Mouse (Mus musculus) stomach, embryonic 14.5 days (tissue): ENCODE measurements at regions not wholly inside any gene's neighbourhood (a gene's known extent, or its start where the extent isn't known, plus 50 kb on each side); places are given as distances from the start of the nearest gene placed in this dataset.

Experiments used
- ATAC-seq: fragments of 200-750 bp; cut with Nextera tagmentation; 2 replicates; pipeline ENCODE4 v1.8.0; 2017; ENCODE audit warnings: low read depth, moderate TSS enrichment; ENCODE audit not compliant: insufficient number of reproducible peaks, insufficient read depth, low FRiP score
- H3K27ac ChIP-seq: fragments of 300-500 bp; sonication (generic); 2 replicates; pipeline ENCODE4 v1.5.1; 2014; ENCODE audit warnings: mild to moderate bottlenecking, low read length, moderate library complexity, mixed read lengths
- H3K27me3 ChIP-seq: fragments of 300-500 bp; sonication (generic); 2 replicates; pipeline ENCODE4 v1.6.1; 2014; ENCODE audit warnings: low read length, control low read depth, mixed read lengths; ENCODE audit not compliant: control insufficient read depth, insufficient read depth
- H3K36me3 ChIP-seq: fragments of 300-500 bp; sonication (generic); 2 replicates; pipeline ENCODE4 v1.6.1; 2014; ENCODE audit warnings: mild to moderate bottlenecking, control low read depth, low read length, moderate library complexity, mixed read lengths; ENCODE audit not compliant: control insufficient read depth, insufficient read depth
- H3K4me1 ChIP-seq: fragments of 300-500 bp; sonication (generic); 2 replicates; pipeline ENCODE4 v1.6.1; 2014; ENCODE audit warnings: low read length, control low read depth, mixed read lengths; ENCODE audit not compliant: control insufficient read depth, insufficient read depth
- H3K4me2 ChIP-seq: fragments of 300-500 bp; sonication (generic); replicated peaks from 2 replicates; pipeline ENCODE4 v1.6.1; 2014; ENCODE audit warnings: low read depth, low read length, control low read depth
- H3K4me3 ChIP-seq: fragments of 300-500 bp; sonication (generic); 2 replicates; pipeline ENCODE4 v1.5.1; 2014; ENCODE audit warnings: low read depth, low read length, control low read depth
- H3K9ac ChIP-seq: fragments of 300-500 bp; sonication (generic); replicated peaks from 2 replicates; pipeline ENCODE4 v1.6.1; 2014; ENCODE audit warnings: low read depth, mild to moderate bottlenecking, control low read depth, low read length, moderate library complexity, mixed read lengths
- H3K9me3 ChIP-seq: fragments of 300-500 bp; sonication (generic); 2 replicates; pipeline ENCODE4 v1.6.1; 2016; ENCODE audit warnings: low read depth, low read length, control low read depth; ENCODE audit not compliant: control insufficient read depth
- WGBS: fragments of 180-500 bp; shearing (Covaris S2); extraction: QIAGEN DNeasy Blood & Tissue Kit; methylation state at CpG from one replicate; pipeline ENCODE4 v1.1.7; 2014; 5-methylcytosine and 5-hydroxymethylcytosine counted together

DNA sequence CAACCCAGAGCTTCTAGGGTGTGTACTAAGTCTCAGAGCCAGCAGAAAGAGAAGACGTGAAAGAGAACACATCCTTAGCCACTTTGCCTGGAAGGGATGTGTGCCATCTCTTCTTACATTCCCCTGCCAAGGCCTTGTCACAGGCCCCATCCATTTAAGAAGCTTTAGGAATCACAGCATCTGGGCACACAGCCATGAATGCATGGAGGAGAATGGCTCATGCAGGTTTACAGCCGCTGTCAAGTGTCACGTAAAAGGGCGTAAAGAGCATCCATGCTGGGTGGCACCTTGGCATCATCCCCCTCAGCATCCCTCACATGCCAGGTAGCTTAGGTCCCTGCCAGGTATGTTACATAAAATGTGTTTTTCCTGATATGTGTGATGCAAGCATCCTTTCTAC lies 66.1 kb upstream of the Spats2l start:
- Histone ChIP-seq H3K36me3 (no peaks in the 10 kb centered on the region), H3K9me3 (no peaks in the 10 kb centered on the region), H3K27me3 (no peaks in the 10 kb centered on the region), H3K4me1 (no peaks in the 10 kb centered on the region), H3K9ac (no peak overlapping the region), H3K4me3 (no peak overlapping the region), H3K27ac (no peak overlapping the region), H3K4me2 (no peak overlapping the region)
- no peak for ATAC-seq
- 70% methylated on average over 4 of the region's 4 CpGs for WGBS

DNA sequence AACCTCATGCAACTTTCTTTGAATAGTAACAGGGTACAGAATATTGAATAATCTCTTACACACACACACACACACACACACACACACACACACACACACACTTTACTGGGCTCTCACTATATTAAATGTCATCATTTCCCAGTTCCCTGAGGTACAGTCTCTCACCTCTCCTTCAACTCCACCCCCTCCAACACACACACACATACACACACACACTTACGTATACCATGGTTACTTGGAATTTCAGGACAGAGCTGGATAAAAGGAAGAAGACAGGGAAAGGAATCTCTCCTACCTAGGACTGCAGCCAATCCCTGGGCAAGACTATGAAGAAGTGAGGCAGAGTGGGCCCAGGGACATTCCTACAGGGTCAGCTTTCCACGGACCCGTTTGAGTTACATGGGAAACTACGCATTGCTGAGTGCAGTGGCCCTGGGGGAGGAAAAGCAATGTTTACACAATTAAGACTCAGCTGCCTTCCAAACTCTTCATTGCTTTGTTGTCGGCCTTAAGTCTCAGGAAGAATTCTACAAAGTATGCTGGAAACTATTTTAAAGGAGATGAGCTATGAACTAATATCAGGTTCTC lies 61.0 kb upstream of the Spats2l start:
- Histone ChIP-seq H3K27me3 (no peaks in the 10 kb centered on the region), H3K9me3 (no peaks in the 10 kb centered on the region), H3K9ac (no peak overlapping the region), H3K36me3 (no peaks in the 10 kb centered on the region), H3K4me3 (no peak overlapping the region), H3K4me2 (no peak overlapping the region), H3K27ac (no peak overlapping the region), H3K4me1 (peaks cover 13% of the 10 kb centered on the region)
- ATAC-seq: no peak
- 42% methylated on average over 5 of the region's 5 CpGs for WGBS

- Histone ChIP-seq H3K27ac (peak overlapping the region; percentile 71), H3K9me3 (no peaks in the 10 kb centered on the region), H3K36me3 (no peaks in the 10 kb centered on the region), H3K4me3 (no peak overlapping the region), H3K4me1 (peaks cover 13% of the 10 kb centered on the region), H3K4me2 (no peak overlapping the region), H3K27me3 (no peaks in the 10 kb centered on the region), H3K9ac (no peak overlapping the region)
- WGBS: 24% methylated on average over 5 of the region's 5 CpGs
- 0 out of 2 replicates have a peak, but pooled peaks have one; percentile 37 for ATAC-seq
Observed at GRCm38 (mm10) chr1:57717139-57717800, 56.7 kb upstream of the Spats2l start.

GRCm38 (mm10) chr1:57718409-57718808 lies 55.6 kb upstream of the Spats2l start:
- 49% methylated on average over 7 of the region's 7 CpGs for WGBS
- H3K27ac ChIP-seq: no peak overlapping the region
- H3K4me2 ChIP-seq: no peak overlapping the region
- H3K9me3 ChIP-seq: no peaks in the 10 kb centered on the region
- ATAC-seq: 0 out of 2 replicates have a peak, but pooled peaks have one; percentile 23
- H3K4me1 ChIP-seq: peaks cover 13% of the 10 kb centered on the region
- no peaks in the 10 kb centered on the region for H3K27me3 ChIP-seq
- no peak overlapping the region for H3K4me3 ChIP-seq
- H3K9ac ChIP-seq: no peak overlapping the region
- no peaks in the 10 kb centered on the region for H3K36me3 ChIP-seq
